Mouse (Mus musculus) thymus, adult 2 months (tissue): ENCODE results near the gene Epha3.

Experiments used
- CTCF ChIP-seq: fragments of 200-500 bp; IDR thresholded peaks from 2 replicates; pipeline ENCODE4 v1.5.1; 2012; ENCODE audit warnings: mild to moderate bottlenecking, control low read depth, low read length, moderate library complexity, borderline replicate concordance; ENCODE audit not compliant: control insufficient read depth, poor library complexity, insufficient read depth; ENCODE audit errors: extremely low read depth
- POLR2A ChIP-seq: fragments of 200-500 bp; IDR thresholded peaks from 2 replicates; pipeline ENCODE4 v1.6.1; 2012; ENCODE audit warnings: mild to moderate bottlenecking, low read length, control low read depth, moderate library complexity; ENCODE audit not compliant: control insufficient read depth, poor library complexity, insufficient read depth; ENCODE audit errors: extremely low read depth

DNA sequence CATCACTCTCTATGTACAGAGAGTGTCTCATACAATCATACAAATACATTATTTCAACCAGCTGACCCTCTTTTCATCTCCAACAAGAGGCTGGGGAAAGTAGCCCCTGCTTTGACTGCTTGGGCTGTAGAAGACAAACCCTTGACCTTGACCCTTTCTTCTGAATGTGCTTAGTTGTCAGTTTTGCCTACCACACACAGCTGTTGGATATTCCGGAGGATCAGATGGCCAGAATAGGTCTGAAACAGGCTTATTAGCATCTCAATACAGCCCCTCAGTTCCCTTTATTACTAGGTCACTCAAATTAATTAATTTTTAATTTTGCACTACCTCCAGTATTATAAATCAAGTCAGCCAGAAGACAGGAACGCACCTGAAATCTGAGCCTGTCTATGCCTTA lies 116.2 kb downstream of the Epha3 start:
- TF ChIP-seq CTCF (no peak), POLR2A (no peak)
